Mouse (Mus musculus) C2C12 (cell line): Measurements from ENCODE around the gene D230025D16Rik. TPM values are rescaled to one million over a fixed set of nuclear protein-coding genes. Genes with fewer than 3 reads are reported as not detected.

Experiments used
- H3K27me3 ChIP-seq: one replicate; pipeline ENCODE4 v1.6.1; 2011; ENCODE audit not compliant: control insufficient read depth, insufficient read depth, insufficient read length
- H3K36me3 ChIP-seq: one replicate; pipeline ENCODE4 v1.6.1; 2011; ENCODE audit not compliant: control insufficient read depth, insufficient read depth
- H3K4me3 ChIP-seq: one replicate; pipeline ENCODE4 v1.5.1; 2011; ENCODE audit warnings: mild to moderate bottlenecking, control low read depth; ENCODE audit not compliant: poor library complexity, insufficient read depth, severe bottlenecking
- H3K79me2 ChIP-seq: one replicate; pipeline ENCODE4 v1.6.1; 2011; ENCODE audit not compliant: control insufficient read depth, insufficient read depth
- H3K79me3 ChIP-seq: one replicate; pipeline ENCODE4 v1.6.1; 2011; ENCODE audit warnings: low read depth, control low read depth
- H3ac ChIP-seq: one replicate; pipeline ENCODE3; 2011; ENCODE audit warnings: low read depth; ENCODE audit not compliant: control insufficient read depth, insufficient read length
- CEBPB ChIP-seq: IDR thresholded peaks from one replicate; pipeline ENCODE4 v1.6.1; 2011; ENCODE audit warnings: low read depth, mild to moderate bottlenecking, control low read depth, moderate library complexity
- CTCF ChIP-seq: IDR thresholded peaks from one replicate; pipeline ENCODE4 v1.5.1; 2011; ENCODE audit not compliant: control insufficient read depth, insufficient read depth, insufficient read length
- FOSL1 ChIP-seq: IDR thresholded peaks from one replicate; pipeline ENCODE4 v1.8.0; 2011; ENCODE audit warnings: mild to moderate bottlenecking, low read length; ENCODE audit not compliant: poor library complexity, insufficient read depth, severe bottlenecking
- MAX ChIP-seq: IDR thresholded peaks from one replicate; pipeline ENCODE4 v1.6.1; 2011; ENCODE audit warnings: mild to moderate bottlenecking, control low read depth
- MYOD1 ChIP-seq: IDR thresholded peaks from one replicate; pipeline ENCODE4 v1.6.1; 2011; ENCODE audit warnings: low read depth; ENCODE audit not compliant: control insufficient read depth, insufficient read length
- MYOG ChIP-seq: IDR thresholded peaks from one replicate; pipeline ENCODE4 v1.6.1; 2011; ENCODE audit not compliant: control insufficient read depth, insufficient read length; ENCODE audit errors: extremely low read depth
- USF1 ChIP-seq: IDR thresholded peaks from one replicate; pipeline ENCODE4 v1.6.1; 2011; ENCODE audit warnings: low read depth, mild to moderate bottlenecking, control low read depth, moderate library complexity
- polyA plus RNA-seq: library from polyadenylated mRNA; unstranded; fragments of >200 nt; fragmentation: generic; extraction: Trizol; gene quantifications from one replicate; pipeline ENCODE4 v1.2.1, GENCODE M21; 2012; ENCODE audit warnings: missing spikeins

Gene D230025D16Rik
- polyA plus RNA-seq, 1 experiment = 11.4 TPM

DNA sequence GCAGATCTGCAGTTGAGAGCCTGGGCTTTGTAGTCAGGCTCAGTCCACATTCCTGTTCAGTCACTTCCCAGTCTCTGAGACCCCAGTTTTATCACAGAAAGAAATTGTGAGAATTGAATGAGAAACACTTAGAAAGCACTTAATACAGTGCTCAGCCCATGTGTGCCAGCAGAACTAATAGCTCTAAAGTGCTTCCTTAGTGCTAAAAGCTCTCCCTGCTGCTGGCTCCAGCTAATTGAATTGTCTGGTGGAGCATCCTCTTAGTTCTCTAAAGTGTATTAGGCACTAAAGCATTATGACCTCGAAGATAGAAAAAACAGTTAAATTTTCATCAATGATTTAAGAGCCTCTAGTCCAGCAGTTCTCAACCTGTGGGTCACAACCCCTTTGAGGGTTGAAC is 19.2 kb upstream of the D230025D16Rik start:
- peaks cover 9% of the 10 kb centered on the region for H3K79me3 ChIP-seq
- no peak for TF ChIP-seq FOSL1
- no peak for TF ChIP-seq MYOD1
- TF ChIP-seq CEBPB = no peak
- no peak for TF ChIP-seq MYOG
- TF ChIP-seq MAX = no peak
- no peak for TF ChIP-seq USF1
- no peak for TF ChIP-seq CTCF
- H3K79me2 ChIP-seq = peaks cover 54% of the 10 kb centered on the region
- no peak overlapping the region for H3K4me3 ChIP-seq
- no peak overlapping the region for H3ac ChIP-seq
- peaks cover 70% of the 10 kb centered on the region for H3K36me3 ChIP-seq
- H3K27me3 ChIP-seq = no peaks in the 10 kb centered on the region

DNA sequence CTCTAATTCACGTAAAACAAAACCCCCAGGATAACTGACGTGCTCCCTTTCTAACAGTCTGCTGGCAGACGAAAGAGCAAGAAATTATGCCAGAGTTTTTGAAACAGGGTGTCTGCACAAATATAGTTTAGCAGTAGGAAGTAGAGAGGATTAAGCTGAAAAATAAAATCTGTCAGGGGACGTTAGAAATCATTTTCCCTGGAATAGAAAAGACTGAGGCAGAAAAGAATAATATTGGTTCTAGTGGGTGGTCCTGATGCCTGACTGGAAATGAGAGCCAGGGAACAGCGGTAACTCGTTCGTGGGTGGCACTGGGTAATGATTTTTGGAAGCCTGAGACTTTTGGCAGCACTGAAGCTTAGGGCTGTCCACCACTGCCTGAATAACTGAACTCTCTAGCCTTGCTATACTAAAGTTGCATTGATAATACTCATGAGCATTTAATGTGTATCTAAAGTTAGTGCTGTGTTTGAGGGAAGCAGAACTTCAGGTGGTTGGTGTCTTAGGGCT is 18.1 kb upstream of the D230025D16Rik start:
- Histone ChIP-seq H3K4me3 (no peak overlapping the region), H3K79me2 (peaks cover 61% of the 10 kb centered on the region), H3K79me3 (peaks cover 16% of the 10 kb centered on the region), H3K36me3 (peaks cover 76% of the 10 kb centered on the region), H3K27me3 (no peaks in the 10 kb centered on the region), H3ac (no peak overlapping the region)
- TF ChIP-seq USF1 = no peak
- TF ChIP-seq FOSL1 = no peak
- no peak for TF ChIP-seq CEBPB
- no peak for TF ChIP-seq MAX
- TF ChIP-seq CTCF = no peak
- no peak for TF ChIP-seq MYOD1
- TF ChIP-seq MYOG = no peak

DNA sequence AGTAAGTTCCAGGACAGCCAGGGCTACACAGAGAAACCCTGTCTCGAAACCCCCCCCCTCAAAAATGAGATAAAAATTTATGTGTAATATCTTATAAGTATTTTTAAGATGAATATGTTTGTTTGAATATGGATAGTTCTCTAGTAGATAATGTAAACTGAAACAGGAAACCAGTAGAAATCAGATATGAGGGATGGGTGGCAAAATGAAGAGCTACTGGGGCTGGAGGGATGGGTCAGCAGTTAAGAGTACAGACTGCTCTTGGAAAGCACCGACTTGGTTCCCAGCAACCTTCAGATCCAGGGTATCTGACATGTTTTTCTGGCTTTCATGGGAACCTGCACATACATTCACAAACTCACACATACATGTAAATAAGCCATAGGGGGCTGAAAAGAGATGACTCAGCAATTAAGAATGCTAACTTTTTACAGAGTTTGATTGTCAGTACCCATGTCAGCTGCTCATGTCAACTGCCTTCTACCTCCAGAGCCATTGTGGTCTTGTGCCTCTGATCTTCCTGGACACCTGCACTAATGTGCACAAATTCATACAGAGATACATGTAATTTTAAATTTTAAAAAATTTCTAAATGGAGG is 17.2 kb upstream of the D230025D16Rik start:
- Histone ChIP-seq H3K79me3 (peaks cover 18% of the 10 kb centered on the region), H3ac (no peak overlapping the region), H3K4me3 (no peak overlapping the region), H3K27me3 (no peaks in the 10 kb centered on the region), H3K79me2 (peaks cover 58% of the 10 kb centered on the region), H3K36me3 (peaks cover 66% of the 10 kb centered on the region)
- TF ChIP-seq FOSL1 = no peak
- TF ChIP-seq CEBPB = no peak
- TF ChIP-seq CTCF = no peak
- no peak for TF ChIP-seq MYOG
- TF ChIP-seq USF1 = no peak
- no peak for TF ChIP-seq MYOD1
- TF ChIP-seq MAX = no peak

DNA sequence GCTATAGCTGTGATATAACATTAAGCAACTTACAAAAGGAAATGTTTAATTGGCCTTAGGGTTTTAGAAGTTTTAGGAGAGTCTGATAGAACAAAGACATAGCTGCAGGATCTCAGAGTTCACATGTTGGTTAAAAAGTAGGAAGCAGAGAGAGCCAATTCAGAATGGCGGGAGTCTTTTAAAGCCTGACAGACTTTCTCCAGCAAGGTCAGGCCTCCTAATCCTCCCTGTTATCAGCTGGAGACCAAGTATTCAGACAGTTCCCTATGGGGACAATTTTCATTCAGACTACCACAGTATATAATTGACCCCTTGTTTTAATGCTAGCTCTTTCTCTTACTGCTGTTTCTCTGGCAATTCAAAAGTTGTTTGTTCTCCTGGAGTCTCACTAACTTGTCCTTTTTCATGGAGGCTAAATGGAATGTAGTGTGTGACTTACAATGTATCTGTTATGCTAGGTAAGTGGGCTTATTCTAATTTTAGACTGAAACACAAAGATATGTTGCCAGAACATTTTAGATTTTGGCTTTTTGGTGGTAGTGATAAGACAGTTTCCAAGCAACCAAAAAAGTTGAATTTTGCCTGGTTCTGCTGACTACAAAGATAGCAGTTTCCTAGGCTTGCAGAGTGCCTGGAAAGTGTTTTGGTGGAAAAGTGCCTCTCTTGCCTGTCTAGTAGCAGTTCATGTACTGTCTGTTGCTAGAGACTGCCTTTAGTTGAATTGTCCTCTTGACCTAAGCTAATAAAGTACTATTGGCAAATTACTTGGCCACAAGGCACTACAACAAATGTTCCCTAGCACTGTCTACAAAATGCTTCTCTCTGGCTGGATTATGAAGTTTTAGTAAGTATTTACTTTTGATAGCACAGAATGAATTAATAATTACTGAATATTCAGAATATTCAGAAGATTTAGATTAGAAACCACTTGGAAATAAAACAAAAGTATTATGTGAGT is 15.5 kb upstream of the D230025D16Rik start:
- Histone ChIP-seq H3K36me3 (peaks cover 60% of the 10 kb centered on the region), H3K79me2 (peaks cover 53% of the 10 kb centered on the region), H3K27me3 (no peaks in the 10 kb centered on the region), H3ac (no peak overlapping the region), H3K79me3 (peaks cover 18% of the 10 kb centered on the region), H3K4me3 (no peak overlapping the region)
- TF ChIP-seq FOSL1 = no peak
- no peak for TF ChIP-seq CEBPB
- TF ChIP-seq MYOG = no peak
- no peak for TF ChIP-seq USF1
- no peak for TF ChIP-seq CTCF
- no peak for TF ChIP-seq MYOD1
- no peak for TF ChIP-seq MAX

DNA sequence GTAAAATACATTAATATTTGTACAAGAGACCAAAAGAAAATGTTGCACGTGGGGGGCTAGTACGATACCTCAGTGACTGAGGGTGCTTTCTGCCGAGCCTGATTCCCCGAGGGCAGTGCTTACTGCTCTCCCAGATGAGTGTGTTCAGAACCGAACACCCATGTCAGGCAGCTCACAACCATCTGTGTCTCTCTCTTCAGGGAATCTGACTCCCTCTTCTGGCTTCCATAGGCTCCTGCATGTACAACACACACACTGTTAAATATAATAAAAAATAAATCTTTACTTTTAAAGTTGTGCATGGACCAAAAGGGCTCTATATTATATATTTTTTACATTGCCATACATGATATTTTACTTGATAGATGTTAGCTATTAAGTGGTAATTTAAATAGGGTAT is 10.8 kb upstream of the D230025D16Rik start:
- peaks cover 64% of the 10 kb centered on the region for H3K36me3 ChIP-seq
- peaks cover 26% of the 10 kb centered on the region for H3K79me2 ChIP-seq
- no peak overlapping the region for H3K4me3 ChIP-seq
- TF ChIP-seq CTCF (no peak), FOSL1 (no peak), MYOG (no peak), MAX (no peak), USF1 (no peak), CEBPB (no peak), MYOD1 (no peak)
- H3K27me3 ChIP-seq = no peaks in the 10 kb centered on the region
- peaks cover 11% of the 10 kb centered on the region for H3K79me3 ChIP-seq
- H3ac ChIP-seq = no peak overlapping the region
